In genomic region chr8:104219806-104220205, GRCm38 (mm10) we compare ENCODE assay signal across 8 mouse cellular contexts. TPM values are rescaled to one million over a fixed set of nuclear protein-coding genes. Genes with fewer than 3 reads are reported as not detected.
DNase-seq lines count a peak whose midpoint lies in the region; ATAC-seq and TF ChIP-seq lines count a peak whose summit lies in the region.

No protein-coding gene starts in this region.

- H3K4me2 ChIP-seq in heart, embryonic 11.5 days = no peak overlapping the region
- no peak overlapping the region for H3K4me2 ChIP-seq in limb, embryonic 12.5 days
- no peak overlapping the region for H3K4me2 ChIP-seq in midbrain, embryonic 16.5 days (ENCODE audit: low read length)

- no peak overlapping the region for H3K4me3 ChIP-seq in heart, embryonic 11.5 days (ENCODE audit: low read depth, low read length)
- no peak overlapping the region for H3K4me3 ChIP-seq in limb, embryonic 12.5 days (replicated peaks)
- H3K4me3 ChIP-seq in midbrain, embryonic 16.5 days (ENCODE audit: low read depth, low read length) = no peak overlapping the region
- no peak overlapping the region for H3K4me3 ChIP-seq in spleen, adult 2 months (ENCODE audit: extremely low read depth, insufficient read depth, insufficient read length)

- no peak for TF ChIP-seq POLR2A in spleen, adult 2 months (IDR thresholded peaks at IDR 0.05; ENCODE audit: low read depth, low read length)

- DNase-seq in heart, adult 18-20 months = peak; percentile 70 to 90
- peak; percentile 83 for DNase-seq in embryo, embryonic 11 days
- peak; percentile 65 to 72 for DNase-seq in gastrocnemius, postnatal 4 days (ENCODE audit: low spot score in 2 of 2)
- peak; percentile 64 for DNase-seq in kidney, adult 9 months
- DNase-seq in spleen, adult 2 months (ENCODE audit: low read depth in 1 of 2, low spot score in 2 of 2) = peak; percentile 41 to 74

- TF ChIP-seq CTCF in spleen, adult 2 months (IDR thresholded peaks at IDR 0.05; ENCODE audit: extremely low read depth, insufficient read depth, insufficient read length, insufficient replicate concordance) = peak; percentile 91; the same call in 1 of the 2 replicates

- H3K27me3 ChIP-seq in heart, embryonic 11.5 days (ENCODE audit: control insufficient read depth, insufficient read depth, low read length) = no peaks in the 10 kb centered on the region
- H3K27me3 ChIP-seq in limb, embryonic 12.5 days = peaks cover 11% of the 10 kb centered on the region
- no peaks in the 10 kb centered on the region for H3K27me3 ChIP-seq in midbrain, embryonic 16.5 days (ENCODE audit: control insufficient read depth, insufficient read depth, low read depth, low read length)
- no peaks in the 10 kb centered on the region for H3K27me3 ChIP-seq in spleen, adult 2 months (ENCODE audit: control insufficient read depth, insufficient read depth, low read length)

- ATAC-seq in heart, embryonic 11.5 days (replicated peaks; ENCODE audit: insufficient number of reproducible peaks, low FRiP score, low TSS enrichment) = no peak
- ATAC-seq in limb, embryonic 12.5 days (ENCODE audit: insufficient number of reproducible peaks, insufficient read depth, low FRiP score, low TSS enrichment, low read depth) = 0 out of 2 replicates have a peak, but pooled peaks have one; percentile 36
- ATAC-seq in midbrain, embryonic 16.5 days = peak; percentile 48; the same call in 1 of the 2 replicates

- WGBS in heart, embryonic 11.5 days (ENCODE audit: insufficient replicate concordance) = 37% methylated on average over 5 of the region's 5 CpGs
- WGBS in limb, embryonic 12.5 days = 44% methylated on average over 5 of the region's 5 CpGs
- WGBS in midbrain, embryonic 16.5 days = 45% methylated on average over 5 of the region's 5 CpGs
- WGBS in spleen, adult 2 months = 44% methylated on average over 5 of the region's 5 CpGs

- no peaks in the 10 kb centered on the region for H3K36me3 ChIP-seq in heart, embryonic 11.5 days (ENCODE audit: control insufficient read depth, insufficient read depth, low read length)
- peaks cover 8% of the 10 kb centered on the region; the same call in 1 of the 2 replicates for H3K36me3 ChIP-seq in limb, embryonic 12.5 days
- H3K36me3 ChIP-seq in midbrain, embryonic 16.5 days (ENCODE audit: control insufficient read depth, insufficient read depth, low read length) = peaks cover 10% of the 10 kb centered on the region
- H3K36me3 ChIP-seq in spleen, adult 2 months (ENCODE audit: control insufficient read depth, insufficient read depth, low read length) = no peaks in the 10 kb centered on the region

- H3K9ac ChIP-seq in heart, embryonic 11.5 days (ENCODE audit: low read depth, low read length) = no peak overlapping the region
- no peak overlapping the region for H3K9ac ChIP-seq in limb, embryonic 12.5 days (replicated peaks)
- no peak overlapping the region for H3K9ac ChIP-seq in midbrain, embryonic 16.5 days (ENCODE audit: low read depth, low read length)

- H3K4me1 ChIP-seq in heart, embryonic 11.5 days (ENCODE audit: control insufficient read depth, insufficient read depth, low read length) = no peaks in the 10 kb centered on the region
- no peaks in the 10 kb centered on the region for H3K4me1 ChIP-seq in limb, embryonic 12.5 days (replicated peaks)
- no peaks in the 10 kb centered on the region for H3K4me1 ChIP-seq in midbrain, embryonic 16.5 days (ENCODE audit: control insufficient read depth, insufficient read depth, low read length)
- H3K4me1 ChIP-seq in spleen, adult 2 months (ENCODE audit: control insufficient read depth, insufficient read depth, insufficient read length) = no peaks in the 10 kb centered on the region; the same call in 1 of the 2 replicates

- no peaks in the 10 kb centered on the region; the same call in 1 of the 2 replicates for H3K9me3 ChIP-seq in heart, embryonic 11.5 days (replicated peaks; ENCODE audit: control insufficient read depth, low read length)
- peaks cover 12% of the 10 kb centered on the region; the same call in 1 of the 2 replicates for H3K9me3 ChIP-seq in limb, embryonic 12.5 days
- peaks cover 6% of the 10 kb centered on the region; the same call in 1 of the 2 replicates for H3K9me3 ChIP-seq in midbrain, embryonic 16.5 days (replicated peaks; ENCODE audit: control insufficient read depth, low read length, poor library complexity, severe bottlenecking)

- H3K27ac ChIP-seq in heart, embryonic 11.5 days (ENCODE audit: low read depth, low read length) = no peak overlapping the region
- no peak overlapping the region for H3K27ac ChIP-seq in limb, embryonic 12.5 days
- H3K27ac ChIP-seq in midbrain, embryonic 16.5 days (ENCODE audit: low read length) = no peak overlapping the region
- no peak overlapping the region for H3K27ac ChIP-seq in spleen, adult 2 months (ENCODE audit: insufficient read depth, low read length)

RNA-seq across cellular contexts. Expression of gene Tk2, which starts 28.6 kb away (rescaled TPM):
- 1 to 10 TPM; 7.2 to 9.5 TPM for total RNA-seq in heart, adult 18-20 months (2021)
- polyA plus RNA-seq in heart, embryonic 11.5 days (2014; fragmentation: Nextera tagmentation; extraction: Ambion mirVana) = 11.9 and 14.1 TPM in 2 replicates
- 10 to 100 TPM in 1 of 2 experiments, 1 to 10 TPM in 1; 9.7 to 11.6 TPM for total RNA-seq in gastrocnemius, postnatal 4 days (2021)
- polyA plus RNA-seq in limb, embryonic 12.5 days (2016; fragmentation: Nextera tagmentation; extraction: Ambion mirVana) = 22.1 and 26.0 TPM in 2 replicates
- polyA plus RNA-seq in midbrain, embryonic 16.5 days (2015; fragmentation: Nextera tagmentation; extraction: Ambion mirVana) = 46.3 and 51.5 TPM in 2 replicates
- polyA plus RNA-seq in spleen, adult 2 months (2012; rRNA removed) = 42.5 and 51.1 TPM in 2 replicates

RNA-seq across cellular contexts. Expression of gene Cklf, which starts 30.9 kb away (rescaled TPM):
- 1 to 10 TPM; 2.6 to 4.8 TPM for total RNA-seq in heart, adult 18-20 months (2021)
- polyA plus RNA-seq in heart, embryonic 11.5 days (2014; fragmentation: Nextera tagmentation; extraction: Ambion mirVana) = 27.0 and 30.0 TPM in 2 replicates
- total RNA-seq in gastrocnemius, postnatal 4 days (2021) = 10 to 100 TPM; 16.0 to 19.4 TPM
- 48.6 and 52.2 TPM in 2 replicates for polyA plus RNA-seq in limb, embryonic 12.5 days (2016; fragmentation: Nextera tagmentation; extraction: Ambion mirVana)
- polyA plus RNA-seq in midbrain, embryonic 16.5 days (2015; fragmentation: Nextera tagmentation; extraction: Ambion mirVana) = 34.7 and 37.1 TPM in 2 replicates
- polyA plus RNA-seq in spleen, adult 2 months (2012; rRNA removed) = 11.9 and 13.0 TPM in 2 replicates

RNA-seq across cellular contexts. Expression of gene Bean1, which starts 49.6 kb away (rescaled TPM):
- 1 to 10 TPM; 1.5 to 1.8 TPM for total RNA-seq in heart, adult 18-20 months (2021)
- polyA plus RNA-seq in heart, embryonic 11.5 days (2014; fragmentation: Nextera tagmentation; extraction: Ambion mirVana) = 0.16 and 0.20 TPM in 2 replicates
- total RNA-seq in gastrocnemius, postnatal 4 days (2021) = 1 to 10 TPM; 1.7 to 2.5 TPM
- polyA plus RNA-seq in limb, embryonic 12.5 days (2016; fragmentation: Nextera tagmentation; extraction: Ambion mirVana) = 0.42 and 0.53 TPM in 2 replicates
- 5.6 and 7.6 TPM in 2 replicates for polyA plus RNA-seq in midbrain, embryonic 16.5 days (2015; fragmentation: Nextera tagmentation; extraction: Ambion mirVana)
- polyA plus RNA-seq in spleen, adult 2 months (2012; rRNA removed) = 0.63 and 0.72 TPM in 2 replicates
